Mouse (Mus musculus) CH12F3 (cell line): Measurements from ENCODE around the gene Dido1.

Source experiments
- in situ Hi-C: fragments of 300-500 bp; cut with MboI; formaldehyde crosslinking; loops from 2 replicates; pipeline ENCODE4 v1.14.3; 2020; ENCODE audit warnings: low sequenced_read_pairs

The Dido1 gene

DNA sequence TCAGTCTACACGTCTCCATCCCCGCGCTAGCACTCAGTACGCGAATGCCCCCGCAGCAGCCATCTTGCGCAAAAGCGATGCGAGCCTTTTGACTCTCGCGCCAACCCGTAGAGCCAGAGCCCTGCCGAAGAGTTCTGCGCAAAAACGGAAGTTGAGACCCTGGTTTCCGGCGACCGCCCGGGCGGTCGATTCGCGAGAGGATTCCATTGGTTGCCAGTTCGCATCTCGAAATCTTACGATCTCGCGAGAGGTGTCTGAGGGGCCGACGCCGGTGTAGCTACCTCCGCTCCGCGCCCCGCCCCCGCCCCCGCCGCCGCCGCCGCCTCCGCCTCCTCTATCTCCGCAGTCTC, at the start of gene Dido1, which contains the start of gene Gid8:
Gene Dido1, minus strand, starts transcription at position 77 of the 350 bp plus-strand sequence.
Gene Gid8, plus strand, starts transcription at position 195 of the 350 bp plus-strand sequence.
- in situ Hi-C loops, result no loop called here

DNA sequence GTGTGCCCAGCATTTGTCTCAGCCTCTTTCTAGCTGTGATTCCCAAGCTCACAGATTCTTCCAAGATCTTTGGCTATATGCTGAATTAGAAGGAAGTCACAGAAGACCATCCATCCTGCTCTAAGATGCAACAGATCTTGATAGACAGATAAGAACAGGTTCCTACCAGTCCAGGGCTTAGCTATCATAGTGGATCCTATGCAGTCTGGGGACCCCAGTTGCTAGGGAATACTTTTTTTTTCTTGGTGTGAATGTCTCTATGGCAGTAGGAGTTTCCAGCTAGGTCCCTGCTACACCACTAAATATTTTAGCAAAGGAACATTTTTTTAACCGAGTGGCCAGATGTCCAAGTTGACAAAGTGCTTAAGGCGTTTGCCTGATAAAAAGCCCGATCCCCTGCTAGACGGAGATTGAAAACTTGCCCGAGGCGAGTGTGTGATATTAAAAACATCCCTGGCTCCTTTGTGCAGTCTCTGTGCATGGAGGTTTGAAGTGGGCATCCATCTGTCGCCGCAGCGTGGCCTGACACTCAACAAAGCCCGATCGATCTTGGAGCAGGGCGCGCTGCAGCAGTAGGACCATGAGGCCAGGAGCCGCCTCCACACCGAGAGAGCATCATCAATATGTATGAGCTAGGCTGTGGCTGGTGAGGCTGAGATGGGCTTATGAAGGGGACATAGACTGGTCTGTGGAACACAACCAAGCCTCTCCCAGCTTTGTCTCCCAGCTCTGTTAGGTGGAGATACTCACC, 48.9 kb upstream of the Dido1 start:
- in situ Hi-C loops, result no loop called here

DNA sequence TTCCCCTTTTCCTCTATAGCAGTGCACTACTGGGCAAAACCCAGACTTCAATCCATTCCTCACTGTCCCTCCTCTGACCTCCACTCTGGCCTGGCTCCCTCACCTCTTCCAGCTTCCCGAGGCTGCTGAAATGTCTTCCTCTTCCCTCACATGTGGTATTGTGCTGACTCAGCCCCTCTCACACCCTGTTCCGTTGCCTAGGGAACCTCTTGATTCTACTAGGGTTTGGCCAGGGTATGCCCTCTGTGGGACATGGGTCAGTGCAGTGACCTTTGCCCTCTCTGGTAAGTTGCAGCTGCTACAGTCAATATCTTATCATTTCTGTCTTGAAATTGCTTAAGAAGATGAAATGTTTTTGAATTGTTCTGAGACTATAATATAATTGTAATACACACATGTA, 47.0 kb upstream of the Dido1 start:
- in situ Hi-C loops, result no loop called here

DNA sequence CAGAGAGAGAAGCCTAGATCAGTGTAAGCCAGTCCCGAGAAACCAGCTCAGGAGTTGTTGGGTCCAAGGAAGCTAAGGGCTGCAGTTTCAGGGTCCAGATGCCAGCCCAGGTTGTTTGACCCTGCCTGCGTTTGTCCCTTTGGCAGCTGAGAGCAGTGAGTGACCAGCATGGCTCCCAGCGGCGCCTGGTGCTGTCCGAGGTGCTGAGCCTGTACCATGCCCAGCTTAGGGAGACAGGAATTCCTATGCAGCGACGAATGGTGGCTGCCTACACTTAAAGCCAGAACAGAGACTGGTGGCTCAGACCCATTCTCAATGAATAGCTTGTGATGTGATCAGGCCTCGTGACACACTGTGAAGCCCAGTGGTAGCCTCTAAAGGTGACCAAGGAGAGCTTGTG, 46.1 kb upstream of the Dido1 start:
- in situ Hi-C loops, result no loop called here

DNA sequence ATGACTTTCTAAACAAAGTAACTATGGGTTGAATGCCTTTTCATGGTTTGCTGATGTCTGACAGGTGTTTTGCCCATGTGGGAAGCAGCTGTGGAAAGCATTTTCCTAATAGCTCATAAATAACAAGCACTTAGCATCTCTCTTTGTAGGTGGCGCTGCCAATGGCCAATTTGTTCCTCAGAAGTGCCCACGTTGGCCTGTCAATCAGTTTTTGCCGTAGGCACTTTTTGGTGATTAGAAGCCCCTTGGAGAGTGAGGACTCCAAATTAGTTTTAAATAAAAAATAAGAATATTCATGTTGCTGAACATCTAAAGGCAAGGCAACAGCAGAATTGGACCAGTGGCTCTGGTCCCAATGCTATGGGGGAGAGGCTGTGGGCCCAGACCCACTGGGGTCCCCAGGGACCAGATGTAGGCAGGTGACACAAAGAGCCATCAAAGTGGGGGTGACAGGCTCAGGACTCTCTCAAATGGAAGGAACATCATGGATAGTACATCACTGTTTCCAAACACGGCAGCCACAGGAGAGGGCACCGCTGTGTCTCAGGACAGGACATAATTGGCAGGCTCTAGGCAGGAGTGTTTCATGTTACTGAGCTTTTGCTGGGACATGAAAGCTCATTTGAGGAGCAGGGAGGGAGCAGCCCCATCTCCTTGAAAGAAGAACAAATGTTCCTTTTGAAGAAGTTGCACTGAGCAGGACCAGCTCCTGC, 45.3 kb upstream of the Dido1 start:
- in situ Hi-C loops, result no loop called here

DNA sequence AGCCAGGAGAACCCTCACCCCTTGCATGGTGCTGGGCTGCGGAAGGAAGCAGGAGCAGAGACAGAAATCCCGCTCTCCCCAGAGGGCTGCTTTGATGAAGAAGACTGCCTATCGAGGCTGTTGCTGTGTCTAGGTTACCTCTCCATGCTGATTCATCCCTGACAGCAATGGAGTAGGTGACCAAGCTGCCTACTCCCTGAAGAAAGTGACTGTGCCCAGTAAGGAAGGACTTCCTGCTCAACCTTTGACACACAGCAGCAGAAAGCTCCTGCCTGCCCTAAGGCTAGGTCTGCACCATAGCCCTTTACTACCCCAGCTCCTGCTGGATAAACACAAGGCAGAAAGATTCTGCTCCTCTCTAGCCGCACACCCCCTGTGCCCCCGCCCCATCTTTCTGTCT, 39.1 kb upstream of the Dido1 start:
- in situ Hi-C loops, result no loop called here

DNA sequence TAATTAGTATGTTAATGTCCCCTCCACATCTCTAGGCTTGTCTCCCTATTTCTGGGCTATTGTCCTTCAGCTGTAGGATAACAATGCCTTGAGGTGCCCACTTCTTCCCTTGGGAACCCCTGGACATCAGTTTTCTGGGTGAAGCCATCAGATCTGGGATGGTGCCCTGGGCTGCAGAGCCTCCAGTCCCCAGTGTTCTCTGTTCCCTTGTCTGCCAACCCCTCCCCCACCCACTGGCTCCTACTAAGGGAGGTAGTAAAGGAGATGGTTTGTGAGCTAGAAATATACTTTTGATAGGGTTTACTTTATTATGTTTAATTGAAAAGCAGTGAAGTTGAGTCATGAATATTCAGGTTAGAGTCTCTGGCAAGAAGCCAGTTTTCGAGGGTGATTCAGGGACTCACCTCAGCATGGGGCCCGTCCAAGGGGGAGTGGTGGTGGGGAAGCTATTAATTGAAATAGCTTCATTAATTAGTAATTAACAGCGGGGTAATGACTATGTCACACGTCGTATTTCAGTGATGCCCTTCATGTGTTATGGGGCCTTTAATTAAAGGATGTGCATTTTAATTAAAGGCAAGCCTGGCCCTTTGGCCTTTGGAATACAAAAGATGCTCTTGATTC, 36.9 kb upstream of the Dido1 start:
- in situ Hi-C loops, result no loop called here

DNA sequence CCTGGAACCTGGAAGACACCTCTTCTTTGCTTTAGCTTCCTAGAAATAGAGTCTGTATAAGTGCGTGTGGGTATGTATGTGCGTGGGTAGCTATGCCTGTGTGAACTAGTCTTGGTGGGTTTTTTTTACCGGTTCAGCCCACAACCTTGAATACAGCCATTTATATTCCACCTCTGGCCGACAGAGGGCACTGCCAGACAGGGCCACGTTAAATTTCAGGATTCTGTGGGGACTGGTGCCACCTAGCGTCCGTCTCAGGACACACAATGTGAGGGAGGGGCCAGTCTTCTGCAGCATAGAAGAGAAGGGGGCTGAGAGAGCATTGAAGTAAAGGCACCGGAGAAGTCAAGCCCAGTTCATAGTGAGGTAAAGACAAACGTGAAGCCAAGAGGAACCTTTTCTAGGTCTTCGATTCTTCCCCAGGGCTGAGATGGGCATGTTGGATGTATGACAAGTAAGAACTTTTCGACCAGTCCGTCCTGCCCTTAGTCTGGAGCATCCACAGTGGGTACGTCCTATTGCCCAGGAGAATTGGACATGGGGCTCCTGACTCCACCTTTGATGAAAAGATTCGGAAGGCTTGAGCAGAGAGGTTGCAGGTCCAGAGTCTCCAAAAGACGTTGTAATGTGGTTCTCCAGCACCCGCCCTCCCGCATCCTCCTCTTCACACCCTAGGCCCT, 35.6 kb upstream of the Dido1 start:
- in situ Hi-C loops, result no loop called here

DNA sequence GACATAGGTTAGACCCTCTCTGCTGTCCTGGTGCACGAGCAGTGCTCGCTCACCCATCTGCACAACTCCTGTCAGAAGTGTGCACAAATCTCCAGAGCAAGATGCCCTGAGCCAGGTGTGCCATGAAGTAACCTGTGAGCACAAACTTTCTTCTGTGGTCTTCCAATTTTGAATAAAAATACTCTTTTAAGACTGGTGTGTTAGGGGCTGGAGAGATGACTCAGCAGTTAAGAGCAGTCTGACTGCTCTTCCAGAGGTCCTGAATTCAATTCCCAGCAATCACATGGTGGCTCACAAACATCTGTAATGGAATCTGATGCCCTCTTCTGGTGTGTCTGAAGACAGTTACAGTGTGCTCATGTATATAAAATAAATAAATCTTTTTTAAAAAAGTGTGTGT, 33.5 kb upstream of the Dido1 start:
- in situ Hi-C loops, result no loop called here

DNA sequence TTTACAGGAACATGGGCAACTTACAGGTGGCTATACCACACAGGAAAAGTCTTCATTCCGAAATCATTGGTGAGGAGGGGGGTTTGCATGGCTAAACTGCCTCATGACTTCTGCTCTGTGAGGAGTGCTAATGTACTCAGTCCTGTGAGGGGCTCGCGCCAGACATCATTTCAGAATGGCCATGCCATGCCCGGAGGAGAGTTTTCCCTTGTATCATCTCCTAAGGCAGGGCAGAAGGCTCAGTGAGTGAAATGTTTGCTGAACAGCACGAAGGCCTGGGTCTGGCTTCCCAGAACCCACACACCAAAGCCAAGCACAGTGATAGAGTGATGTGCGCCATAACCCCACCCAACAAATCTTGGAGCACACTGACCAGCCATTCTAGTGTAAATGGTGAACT, 33.0 kb upstream of the Dido1 start:
- in situ Hi-C loops, result no loop called here

DNA sequence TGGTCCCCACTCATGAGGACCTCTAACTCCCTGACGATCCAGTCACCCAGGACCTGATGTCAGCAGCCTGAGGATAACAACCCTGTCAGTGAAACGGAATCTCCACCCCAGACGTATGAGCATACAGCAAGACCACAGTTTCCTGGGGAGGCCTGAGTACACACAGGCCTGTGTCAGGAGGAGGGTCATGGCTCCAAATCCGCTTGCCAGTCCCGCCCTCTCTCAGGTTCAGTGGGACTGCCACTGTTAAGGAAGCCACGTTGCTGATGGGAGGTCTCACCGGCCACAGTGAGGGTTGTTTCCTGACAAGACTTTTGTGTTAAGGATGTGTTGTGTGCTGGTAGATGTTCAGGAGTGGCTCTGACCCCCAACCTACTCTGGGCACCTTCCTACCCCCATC, 31.6 kb upstream of the Dido1 start:
- in situ Hi-C loops, result no loop called here

DNA sequence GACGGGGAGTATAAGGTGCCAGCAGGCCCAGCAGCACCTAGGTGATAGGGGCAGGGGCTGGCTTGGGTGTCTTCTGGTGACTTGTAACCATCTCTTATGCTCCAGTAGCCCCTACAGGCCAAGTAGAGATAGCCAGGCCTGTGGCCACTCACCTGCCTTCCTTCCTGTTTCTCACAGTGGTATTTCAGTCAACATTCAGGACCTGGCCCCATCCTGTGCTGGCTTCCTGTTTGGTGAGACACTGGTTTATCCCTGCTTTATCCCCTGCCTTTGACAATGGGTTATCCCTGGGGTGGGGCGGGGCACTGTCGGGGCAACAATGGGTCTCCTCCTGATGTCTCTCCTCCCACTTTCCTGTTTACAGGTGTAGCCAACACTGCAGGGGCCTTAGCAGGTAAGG, 30.6 kb upstream of the Dido1 start:
- in situ Hi-C loops, result no loop called here

DNA sequence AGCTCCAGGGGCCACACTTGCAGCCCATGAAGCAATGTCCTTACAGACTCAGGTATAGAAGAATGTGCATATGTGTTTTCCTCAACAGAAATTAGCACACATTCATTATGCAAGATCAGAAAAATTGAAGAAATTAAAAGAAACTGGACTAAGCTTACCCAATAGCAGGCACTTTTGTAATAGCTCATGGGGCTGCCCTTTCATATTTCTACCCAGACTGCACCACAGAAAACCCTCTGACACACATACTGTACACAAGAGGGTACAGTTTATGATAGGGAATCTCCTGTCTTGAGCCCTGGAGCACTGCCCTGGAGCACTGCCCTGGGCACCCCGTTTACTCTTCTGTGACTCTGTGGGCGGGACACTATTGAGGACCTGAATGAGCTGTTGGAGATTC, 28.2 kb upstream of the Dido1 start:
- in situ Hi-C loops, result no loop called here

DNA sequence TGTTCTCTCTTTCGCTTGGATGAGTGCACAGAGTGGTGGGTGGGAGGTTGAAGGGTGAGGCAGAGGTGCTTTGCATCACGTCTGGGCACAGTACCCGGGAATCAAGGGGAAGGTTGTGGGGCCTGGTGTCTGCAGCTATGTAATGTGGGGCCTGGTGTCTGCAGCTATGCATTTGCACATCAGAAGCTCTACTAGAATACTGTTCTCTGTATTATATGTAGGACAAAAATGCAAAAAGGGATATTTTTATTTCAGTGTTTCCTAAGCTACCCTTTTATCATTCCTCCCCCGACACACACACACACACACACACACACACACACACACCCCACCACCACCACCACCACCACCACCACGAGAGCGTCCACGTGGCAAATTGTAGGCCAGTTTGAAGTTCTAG, 25.4 kb upstream of the Dido1 start:
- in situ Hi-C loops, result no loop called here

DNA sequence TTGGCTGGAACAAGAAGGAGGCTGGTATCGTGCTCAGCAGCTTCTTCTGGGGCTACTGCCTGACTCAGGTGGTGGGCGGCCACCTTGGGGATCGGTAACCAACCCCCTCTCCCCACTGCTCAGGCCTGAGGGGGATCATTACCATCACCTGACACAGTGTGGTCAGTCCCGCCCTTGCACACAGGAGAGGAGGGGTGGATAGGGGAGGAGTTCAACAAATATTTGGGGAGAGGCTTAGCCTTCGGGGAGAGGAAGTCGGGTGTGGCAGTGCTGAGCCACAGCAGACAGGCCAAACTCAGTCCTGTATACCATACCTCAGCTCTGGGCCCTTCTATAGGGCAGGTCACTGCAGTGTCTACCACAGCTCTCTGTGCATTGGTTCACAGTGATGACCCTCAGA, 22.2 kb upstream of the Dido1 start:
- in situ Hi-C loops, result no loop called here

DNA sequence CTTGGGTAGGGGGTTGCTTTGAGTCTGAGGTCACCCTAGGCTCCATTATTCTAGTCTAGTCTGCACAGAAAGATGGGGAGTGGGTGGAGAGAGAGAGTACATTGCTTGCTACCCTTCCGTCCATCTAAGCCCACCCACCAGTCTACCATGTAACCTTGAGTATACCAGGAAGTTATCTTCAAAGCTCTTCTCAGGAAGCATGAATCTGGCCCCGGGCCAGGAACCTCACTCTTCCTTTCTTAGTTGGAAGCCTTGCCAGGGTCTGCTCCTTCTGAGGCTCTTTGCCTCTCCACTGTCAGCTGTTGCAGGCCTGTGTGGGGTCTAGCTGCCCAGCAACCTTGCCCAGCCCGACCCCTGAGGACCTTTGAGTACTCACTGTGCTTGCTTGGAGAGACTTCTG, 21.2 kb upstream of the Dido1 start:
- in situ Hi-C loops, result no loop called here

DNA sequence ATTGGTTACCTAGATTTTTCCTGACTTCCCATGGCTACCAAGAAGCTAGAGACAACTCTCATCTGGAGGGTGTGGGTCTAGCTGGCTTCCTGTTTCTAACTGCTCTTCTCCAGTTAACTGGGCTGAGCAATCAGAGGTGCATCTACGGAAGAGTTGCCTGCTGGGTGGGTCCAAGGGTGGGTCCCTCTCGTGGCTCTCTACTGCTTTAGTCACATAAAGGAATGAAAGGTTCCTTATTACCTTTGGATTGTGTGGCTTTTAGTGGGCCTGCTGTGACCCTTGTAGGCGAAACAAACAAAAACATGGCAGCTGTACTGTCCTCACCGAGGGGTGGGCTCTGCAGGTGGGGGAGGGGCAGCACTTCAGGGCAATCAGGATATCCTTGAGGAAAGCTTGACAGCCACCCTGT, 17.8 kb upstream of the Dido1 start:
- in situ Hi-C loops, result no loop called here

DNA sequence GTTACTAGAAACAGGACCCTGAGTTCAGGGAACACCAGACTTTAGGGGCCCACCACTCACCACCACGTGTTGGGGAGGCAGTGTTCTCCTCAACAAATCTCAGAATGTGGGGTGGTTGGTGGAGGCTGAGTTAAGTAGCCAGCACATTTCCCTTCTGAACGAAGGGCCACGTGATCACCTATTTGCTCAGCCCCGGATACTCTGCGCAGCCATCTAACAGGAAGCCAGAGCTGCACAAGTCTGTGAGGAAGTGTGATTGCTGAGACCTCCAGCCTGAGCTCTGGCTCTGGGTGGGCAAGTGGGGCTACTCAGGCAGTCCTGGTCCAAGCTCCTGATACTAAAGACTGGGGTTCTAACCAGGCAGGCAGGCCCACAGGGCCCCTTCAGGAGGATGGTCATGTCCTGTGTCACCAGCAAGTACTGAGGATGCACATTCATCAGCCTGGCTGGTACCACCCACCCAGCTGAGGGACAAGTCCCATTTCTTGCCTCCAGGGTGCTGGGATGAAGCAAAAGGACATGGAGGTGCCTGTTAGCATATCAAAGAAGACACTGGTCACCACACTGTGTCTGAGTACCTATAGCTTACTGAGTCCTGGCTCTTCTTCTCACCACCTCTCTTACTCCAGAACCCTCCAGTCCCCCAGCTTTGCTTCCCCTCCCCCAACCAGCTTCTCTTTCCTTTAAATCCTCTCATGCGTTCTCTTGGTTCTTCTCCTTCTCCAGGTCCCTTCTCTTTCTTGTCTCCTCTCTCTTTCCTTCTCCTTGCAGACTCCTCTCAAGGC, 17.1 kb upstream of the Dido1 start:
- in situ Hi-C loops, result no loop called here

DNA sequence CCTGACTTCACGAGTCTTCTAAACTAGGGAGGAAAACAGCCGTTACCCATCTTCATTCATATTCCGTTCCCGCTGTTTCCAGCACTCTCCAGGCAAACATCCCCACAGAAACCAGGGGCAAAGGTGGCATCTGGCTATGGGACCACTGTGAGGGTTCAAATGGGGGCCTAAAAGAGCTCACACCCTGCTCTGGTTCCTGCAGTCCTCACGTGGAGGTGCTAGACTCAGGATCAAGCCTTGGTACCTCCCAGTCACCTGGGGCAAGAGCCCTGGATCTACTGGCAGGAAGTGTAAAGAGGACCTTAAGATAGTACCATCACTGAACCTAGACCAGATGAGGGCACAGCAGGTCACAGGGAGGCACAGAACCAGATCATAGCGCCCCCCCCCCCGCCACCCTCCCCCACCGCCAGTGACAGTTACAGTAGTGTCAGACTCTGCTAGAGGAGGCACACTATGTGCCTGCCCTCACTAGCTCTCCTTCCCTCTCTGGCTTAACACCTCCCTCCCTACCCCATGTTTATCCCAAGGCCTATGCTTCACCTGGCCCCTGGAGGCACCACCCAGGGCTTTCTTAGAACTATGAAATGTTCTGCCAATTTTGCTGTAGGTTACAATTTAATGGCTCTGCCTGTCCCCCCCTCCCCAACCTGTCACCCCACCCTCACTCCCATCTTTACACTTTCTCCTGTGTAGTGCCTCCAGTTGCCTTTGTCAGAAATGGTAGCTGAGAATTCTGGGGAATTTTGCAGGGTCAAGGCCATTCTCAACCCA, 16.2 kb upstream of the Dido1 start:
- in situ Hi-C loops, result no loop called here

DNA sequence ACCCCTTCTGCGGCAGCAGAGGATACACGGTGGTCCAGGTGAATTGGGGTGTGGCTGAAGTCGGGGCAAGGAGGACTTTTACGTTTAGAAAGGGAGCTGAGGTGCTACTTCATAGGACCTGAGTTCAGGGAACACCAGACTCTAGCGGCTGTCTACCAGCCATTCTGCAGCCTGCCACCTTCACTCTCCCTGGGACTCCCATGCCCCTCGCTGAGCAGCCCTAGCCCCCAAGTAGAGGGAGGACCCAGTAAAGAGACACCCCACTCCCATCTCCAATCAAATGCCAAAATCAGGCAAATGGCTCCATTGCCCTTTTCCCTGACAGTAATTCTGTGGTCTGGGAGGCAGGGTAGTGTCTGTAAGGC, 15.6 kb upstream of the Dido1 start:
- in situ Hi-C loops, result no loop called here
